Mouse (Mus musculus) spleen, postnatal 36 days (tissue): Measurements from ENCODE around the gene Lrrc23.
"Not testable (repeated sequence)": the region's sequence is repeated elsewhere in the genome, so short reads cannot be mapped to it uniquely, and the experiment has no call there.

ENCODE experiments used
- DNase-seq, 2 experiments: peaks; one replicate each; pipeline ENCODE4 v3.0.0; 2022; ENCODE audit warnings: low spot score in 2 of 2, mixed read lengths in 1 of 2

Gene Lrrc23

DNA sequence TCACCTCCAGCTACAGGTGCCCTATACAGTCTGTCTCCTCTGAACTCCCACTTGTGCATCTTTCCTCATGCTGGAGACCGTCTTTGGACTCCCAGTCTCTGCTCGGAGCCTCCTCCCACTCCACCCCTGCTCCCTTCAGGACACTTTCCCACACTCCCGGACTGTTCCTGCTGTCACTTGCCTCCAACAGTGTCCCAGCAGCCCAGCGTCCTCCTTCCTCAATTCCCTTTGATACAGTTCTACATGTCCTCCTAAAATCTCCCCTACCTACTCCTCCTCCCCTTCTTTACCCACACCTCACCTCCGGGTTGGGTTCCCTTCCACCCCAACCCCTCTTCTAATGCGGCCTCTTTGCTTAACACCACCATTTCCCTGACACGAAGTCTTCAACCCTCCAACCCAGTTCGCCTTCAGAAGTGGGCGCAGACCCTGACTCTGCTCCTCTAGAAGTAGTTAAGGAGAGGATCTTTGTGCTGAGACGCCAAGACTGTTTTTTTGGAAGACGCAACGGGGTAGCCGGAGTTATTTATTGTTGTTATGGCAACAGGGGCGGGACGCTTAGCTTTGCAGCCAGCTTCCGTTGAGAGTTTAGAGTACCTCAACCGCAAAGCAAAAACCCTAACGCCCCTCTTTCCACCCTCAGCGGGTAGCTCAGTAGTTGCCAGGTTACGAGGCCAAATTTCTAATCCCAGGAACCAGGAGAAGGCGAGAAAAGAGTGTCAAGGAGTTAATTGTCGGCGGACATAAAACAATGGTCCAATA lies at the start of gene Lrrc23:
Lrrc23 (minus strand) TSS at position 506 of the 762 bp plus-strand sequence.
- DNase-seq: peak; percentile 61 to 70

DNA sequence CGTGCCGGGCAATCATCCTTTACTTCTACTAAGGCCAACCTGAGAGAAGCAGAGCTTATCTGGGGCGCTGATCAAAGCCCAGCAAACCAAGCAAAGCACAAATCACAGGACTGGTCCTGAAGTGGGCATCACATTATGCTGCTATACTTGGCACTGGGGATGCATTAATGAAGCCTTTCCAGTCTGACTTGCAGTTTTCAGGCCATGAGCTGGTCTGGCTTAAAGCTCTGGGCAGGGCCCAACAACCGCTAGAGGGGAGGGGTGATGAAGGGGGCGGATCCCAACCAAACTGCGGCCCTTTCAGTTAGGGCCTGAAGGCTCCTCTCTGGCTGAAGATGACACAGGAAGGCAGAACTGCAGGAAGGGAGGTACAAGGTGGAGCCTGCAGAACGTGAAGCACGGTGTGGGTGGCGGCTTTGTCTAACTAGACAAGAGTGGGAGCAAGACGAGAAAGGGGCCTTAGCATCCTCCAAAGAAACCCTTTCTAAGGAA lies 48.6 kb upstream of the Lrrc23 start:
- peak; percentile 26 to 37 for DNase-seq

DNA sequence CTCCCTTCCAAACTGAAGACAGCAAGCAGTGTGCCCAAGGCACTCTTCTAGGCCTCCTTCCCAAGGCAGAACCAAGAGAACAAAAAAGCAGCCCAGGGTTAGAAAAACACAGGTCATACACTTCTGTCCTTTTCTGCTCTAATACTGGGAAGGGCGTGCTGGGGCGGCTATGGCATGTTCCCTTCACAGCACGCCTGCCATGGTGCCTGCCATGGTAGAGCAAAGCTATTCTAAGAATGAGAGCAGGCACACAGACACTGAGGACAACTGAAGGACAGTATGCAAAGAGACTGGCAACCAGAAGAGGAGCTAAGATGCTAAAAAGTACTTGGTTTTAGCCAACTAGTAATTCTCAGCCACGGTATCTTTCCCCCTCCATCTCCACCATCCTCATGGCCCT lies 42.5 kb upstream of the Lrrc23 start:
- DNase-seq: no peak

DNA sequence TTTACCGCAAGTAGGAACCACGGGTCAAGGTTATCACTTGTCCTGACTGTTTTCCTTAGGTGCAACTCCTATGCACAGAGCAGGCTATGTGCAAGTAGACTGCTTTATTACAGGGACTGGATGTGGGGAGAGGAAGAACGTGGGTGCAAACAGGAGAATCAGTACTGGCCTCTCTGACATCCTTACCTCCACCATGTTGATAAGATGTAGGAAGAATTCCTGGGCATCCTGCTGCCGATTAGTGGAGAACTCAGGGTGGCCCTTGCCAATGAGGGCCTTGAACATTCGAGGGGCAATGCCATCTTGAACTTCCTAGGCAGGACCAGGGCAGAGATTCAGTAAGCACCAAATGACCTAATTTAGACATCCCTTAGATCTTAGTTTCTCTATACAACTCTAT lies 41.4 kb upstream of the Lrrc23 start:
- no peak for DNase-seq

DNA sequence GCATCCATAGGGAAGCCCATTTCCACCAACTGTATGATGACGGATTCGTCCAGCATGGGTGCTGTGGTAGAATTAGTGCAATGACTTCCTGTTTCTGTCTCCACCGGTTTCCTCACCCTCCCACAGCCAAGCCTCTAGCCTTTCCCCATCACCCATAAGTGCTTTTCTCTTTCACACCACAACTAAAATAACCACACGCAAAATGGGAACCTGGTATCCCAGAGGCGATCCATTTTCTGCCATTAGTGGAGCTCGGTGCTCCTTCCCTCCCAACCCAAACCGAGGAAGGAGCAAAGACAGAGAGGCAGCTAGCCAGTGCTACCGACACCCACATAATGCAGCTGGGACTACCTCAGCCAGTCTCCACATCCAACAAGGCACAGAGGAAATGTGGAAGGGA lies 38.4 kb upstream of the Lrrc23 start:
- no peak for DNase-seq

DNA sequence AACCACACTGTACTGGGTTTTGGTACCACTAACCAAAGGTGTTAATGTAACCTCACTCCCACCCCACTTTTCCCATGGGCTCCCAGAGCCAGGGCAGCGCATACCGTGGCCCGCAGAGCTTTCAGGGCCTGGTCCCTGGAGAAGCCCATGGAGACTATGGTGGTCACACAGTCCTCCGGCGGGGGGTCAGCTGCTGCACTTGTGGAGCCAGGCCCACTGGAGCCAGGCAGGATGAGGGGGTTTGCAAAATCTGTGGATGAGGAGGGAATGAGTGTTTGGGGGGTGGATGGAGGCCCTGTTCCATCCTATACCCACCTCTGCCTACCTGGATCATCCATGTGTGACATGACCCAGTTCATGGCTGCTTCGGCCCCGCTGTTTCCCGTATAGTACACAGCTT lies 38.0 kb upstream of the Lrrc23 start:
- DNase-seq: no peak

DNA sequence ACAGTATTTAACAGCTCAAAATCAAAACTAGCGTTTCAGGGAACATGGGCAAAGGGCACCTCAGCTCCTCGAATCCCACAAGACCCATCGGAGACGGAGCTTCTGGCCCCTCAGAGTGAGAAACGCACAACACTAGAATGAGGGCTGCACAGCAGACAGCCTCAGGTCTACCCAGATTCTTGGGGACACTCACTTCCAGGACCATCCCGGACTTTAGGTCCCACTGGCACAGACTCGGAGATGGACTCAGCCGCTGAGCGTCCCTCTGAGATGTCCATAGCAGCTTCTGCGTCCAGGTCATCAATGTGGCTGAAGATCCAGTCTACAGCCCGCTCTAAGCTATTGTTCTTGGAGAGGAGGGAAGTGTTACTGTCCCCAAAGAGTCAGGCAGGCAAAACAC lies 37.6 kb upstream of the Lrrc23 start:
- DNase-seq: no peak

DNA sequence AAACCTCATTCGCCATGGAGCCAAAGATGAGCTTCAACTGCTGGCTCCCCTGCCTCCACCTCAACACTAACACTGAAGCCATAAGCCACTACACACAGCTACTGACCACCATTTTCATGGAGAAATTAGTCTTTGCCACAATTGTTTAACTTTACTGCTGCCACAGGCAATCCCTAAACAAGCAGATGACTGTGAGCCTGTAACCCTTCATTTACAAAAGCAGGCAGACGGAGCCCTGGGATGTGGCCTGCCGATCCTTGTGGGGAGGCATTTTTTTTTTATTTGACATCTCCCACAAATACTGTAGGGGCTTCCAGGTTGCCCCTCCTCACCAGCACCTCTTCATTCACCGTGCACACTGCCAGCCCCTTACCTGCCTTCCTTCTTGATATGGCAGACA lies 37.1 kb upstream of the Lrrc23 start:
- no peak for DNase-seq

DNA sequence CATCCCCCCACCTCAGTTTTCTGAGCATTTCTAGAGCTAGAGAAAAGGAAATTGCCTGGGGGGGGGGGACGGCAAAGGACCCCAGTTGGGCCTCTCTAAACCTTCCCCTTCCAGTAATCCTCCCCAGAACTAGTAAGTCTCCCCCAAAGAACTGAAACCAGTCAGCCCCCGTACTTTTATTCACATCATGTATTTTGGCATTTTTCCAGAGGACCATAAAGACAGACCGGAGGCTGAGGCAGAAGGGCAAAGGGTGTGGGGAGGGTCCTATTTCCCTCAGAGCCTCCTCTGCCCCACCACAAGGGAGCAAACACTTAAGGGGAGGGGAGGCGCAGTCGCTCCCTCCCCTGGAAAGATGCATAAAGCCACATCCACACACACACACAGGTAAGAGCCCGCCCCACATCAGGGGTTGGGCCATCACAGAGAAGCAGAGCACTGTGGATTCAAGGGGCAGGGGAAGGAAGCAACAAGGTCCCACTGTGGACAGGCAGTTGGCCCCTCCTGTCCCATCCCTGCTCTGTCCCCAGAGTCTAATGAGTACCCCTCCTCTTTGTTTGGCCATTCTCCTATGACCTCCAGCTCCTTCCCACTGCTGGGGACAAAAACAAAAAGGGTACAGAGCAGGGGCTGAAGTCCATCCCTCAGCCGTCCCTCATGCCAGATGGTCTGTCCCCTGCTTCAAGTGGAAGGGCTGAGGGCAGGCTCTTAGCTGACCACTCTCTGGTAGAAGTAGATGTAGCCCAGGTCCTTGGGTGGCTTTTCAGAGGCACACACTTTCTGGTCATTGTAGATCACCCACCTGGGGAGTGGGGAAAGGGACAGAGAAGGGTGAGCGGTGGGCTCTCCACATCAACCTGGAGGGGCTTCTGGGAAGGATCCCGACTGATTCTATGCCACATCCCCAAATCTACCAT lies 35.6 kb upstream of the Lrrc23 start:
- no peak for DNase-seq

DNA sequence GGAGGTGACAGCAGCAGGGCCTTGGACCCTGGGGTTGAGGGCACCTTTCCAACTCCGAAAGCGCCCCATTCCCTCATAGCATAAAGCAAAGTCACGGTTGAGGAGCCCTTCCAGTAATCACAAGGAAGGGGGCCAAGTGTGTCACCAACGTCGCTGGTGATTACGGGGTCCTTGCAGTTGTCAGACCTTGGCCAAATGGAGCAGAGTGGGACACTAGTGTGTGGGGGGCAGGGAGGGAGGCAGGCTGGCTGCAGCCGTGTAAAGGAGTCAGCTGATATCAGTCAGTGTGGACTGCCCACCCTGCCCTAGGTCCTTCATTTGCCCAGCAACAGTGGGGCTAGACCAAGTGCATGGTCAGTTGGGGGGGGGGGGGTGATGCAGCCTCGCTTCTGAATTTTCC lies 34.9 kb upstream of the Lrrc23 start:
- DNase-seq: no peak

DNA sequence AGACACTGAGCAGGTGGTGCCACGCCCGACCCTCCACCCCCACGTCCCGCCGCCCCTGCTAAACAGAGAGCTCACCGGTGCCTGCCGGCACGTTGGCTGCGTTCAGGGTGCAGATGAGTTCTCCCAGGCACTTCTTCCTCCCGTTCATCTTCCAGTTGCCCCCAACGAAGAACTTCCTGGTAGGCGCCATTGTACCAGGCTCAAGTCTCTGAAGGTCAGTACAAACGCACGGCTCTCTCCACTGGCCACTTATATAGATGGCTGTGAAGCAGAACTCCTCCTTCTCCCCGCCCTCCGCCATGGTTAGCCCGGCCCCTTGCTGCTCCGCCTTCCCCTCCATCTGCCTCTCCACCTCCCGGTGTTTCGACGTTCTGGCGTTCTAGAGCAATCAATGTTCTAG lies 34.4 kb upstream of the Lrrc23 start, which contains the start of gene Tpi1:
Tpi1 (minus strand) TSS at position 364 of the 400 bp plus-strand sequence.
- DNase-seq: peak; percentile 87 to 89

DNA sequence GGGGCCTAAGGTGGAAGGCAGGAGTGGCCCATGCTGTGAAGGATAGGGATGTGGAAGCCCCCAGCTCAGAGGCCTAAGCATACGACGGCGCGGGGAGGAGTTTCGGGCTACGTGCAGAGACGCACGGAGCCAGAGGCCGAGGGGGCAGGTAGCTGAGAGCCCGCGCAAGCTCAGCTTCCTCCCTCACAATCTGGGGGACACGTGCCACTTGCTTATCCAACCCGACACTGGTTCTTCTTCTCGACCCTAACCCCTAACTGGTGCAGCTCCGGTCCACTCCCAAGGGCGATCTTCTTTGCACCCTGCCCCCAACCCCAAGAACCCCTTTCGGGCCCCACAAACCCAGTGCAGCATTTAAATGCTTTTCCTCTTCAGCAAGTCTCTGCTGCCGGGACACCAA lies 34.0 kb upstream of the Lrrc23 start:
- peak; percentile 62 to 68 for DNase-seq

DNA sequence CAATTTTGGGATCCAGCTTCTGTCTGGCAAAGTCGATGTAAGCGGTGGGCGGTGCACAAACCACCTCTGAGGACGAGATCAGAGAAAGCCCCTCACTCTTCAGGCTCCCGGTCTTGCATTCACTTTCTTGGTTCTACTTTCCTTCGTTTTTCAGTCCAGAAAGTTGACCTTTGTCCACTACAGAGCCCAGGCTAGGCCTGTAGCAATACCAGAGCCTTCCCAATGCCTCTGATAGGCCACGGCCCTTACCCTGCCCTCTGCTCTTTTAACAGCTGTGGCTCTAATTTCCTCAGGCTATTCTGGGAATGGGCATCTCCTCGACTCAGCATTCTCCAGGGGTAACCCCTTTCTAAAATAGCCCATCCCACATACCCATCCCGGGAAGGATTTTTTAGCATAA lies 33.3 kb upstream of the Lrrc23 start:
- DNase-seq: no peak

DNA sequence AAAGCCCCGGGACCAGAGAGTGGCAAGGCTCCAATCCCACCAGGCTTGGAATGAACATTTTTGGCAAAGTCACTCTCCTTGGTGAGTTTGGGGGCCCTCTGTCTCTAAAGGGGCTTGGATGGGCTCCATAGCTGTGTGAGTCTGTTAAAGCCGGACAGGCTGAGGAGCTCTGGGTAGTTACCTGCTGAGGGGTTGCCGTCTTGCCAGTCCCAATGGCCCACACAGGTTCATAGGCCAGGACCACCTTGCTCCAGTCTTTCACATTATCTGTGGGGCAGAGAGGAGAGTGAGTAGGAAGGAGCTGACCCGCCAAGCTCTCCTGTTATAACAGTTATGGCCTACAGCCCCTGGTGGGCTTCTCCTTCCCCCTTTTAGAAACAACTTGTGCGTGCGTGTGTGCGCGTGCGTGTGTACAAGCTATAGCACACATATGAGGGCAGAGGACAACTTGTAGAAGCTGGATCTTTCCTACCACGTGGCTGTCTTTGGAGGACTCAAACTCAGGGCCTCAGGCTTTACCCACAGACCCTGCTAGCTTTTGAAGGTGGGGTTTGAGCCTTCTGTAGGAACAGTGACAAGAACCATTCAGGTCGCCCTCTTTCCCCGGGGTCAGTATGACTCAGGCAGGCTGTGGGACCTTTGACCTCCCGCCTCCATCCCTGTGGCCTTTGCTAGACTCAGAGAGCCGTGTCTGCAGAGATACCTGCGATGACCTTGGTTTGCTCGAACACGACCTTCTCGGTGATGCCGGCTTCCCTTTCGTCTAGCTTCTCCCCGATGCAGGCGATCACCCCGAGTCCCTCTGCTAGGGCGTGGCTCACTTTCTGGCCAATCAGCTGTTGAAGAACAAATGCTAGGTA lies 32.4 kb upstream of the Lrrc23 start:
- no peak for DNase-seq

DNA sequence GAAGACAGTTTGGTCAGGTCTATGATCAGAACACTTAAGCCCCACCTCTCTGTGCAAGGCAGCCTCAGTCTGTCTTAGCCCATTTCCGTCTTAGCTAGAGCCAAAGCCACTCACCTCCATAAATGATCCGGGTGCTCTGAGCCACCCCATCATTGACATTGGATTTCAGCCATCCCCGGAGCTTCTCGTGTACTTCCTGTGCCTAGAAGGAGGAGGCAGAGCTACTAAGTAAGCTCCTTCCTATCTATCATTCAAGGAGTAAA lies 31.8 kb upstream of the Lrrc23 start:
- DNase-seq: no peak

DNA sequence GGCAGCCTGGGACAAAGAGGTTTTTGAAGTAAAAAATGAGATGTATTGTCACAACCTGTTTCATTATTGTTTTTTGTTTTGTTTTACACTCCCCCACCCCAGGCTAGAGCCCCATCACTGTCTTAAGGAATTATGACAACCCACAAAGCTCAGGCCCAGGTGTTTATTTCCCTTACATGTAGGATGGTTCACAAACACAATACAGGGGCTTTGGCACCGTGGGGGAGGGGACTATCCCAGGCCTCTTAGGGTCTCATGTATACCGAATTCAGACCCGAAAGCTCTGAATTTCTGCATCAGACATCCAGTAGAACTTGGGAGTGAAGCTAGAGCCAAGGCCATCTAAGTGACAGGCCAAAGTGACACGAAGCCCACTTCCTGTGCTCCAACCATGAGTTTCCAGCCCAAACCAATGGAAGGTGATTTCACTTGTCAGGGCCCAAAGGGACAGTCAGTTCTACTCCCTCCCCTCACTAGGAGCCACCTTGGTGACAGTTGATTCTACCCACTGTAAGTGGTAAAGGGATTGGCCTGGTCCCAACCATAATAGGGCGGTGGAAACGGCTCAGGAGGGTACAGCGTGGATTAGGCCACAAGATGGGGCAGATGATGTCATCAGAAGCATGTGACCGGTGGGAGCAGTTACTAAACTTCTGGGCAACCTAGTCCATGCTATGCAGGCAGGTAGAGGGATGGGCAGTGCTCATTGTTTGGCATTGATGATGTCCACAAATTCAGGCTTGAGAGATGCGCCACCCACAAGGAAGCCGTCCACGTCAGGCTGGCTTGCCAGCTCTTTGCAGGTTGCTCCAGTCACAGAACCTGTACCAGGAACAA lies 31.3 kb upstream of the Lrrc23 start:
- not testable (repeated sequence) for DNase-seq

DNA sequence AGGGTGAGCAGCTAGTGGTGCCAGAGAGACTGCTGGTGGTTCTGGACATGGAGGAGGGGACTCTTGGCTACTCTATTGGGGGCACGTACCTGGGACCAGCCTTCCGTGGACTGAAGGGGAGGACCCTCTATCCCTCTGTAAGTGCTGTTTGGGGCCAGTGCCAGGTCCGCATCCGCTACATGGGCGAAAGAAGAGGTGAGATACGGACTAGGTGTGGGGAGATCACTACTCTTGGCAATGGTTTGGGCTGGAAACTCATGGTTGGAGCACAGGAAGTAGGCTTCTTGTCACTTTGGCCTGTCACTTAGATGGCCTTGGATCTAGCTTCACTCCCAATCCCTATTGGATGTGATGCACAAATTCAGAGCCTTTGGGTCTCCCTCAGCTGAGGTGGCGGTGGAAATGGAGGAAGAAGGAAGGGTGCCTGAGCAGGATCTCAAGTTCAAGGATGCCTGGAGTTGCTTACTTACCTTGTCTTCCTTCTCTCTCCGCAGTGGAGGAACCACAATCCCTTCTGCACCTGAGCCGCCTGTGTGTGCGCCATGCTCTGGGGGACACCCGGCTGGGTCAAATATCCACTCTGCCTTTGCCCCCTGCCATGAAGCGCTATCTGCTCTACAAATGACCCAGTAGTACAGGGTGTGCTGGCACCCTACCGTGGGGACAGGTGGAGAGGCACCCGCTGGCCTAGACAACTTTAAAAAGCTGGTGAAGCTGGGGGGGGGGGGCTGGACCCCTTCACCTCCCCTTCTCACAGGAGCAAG lies 30.4 kb upstream of the Lrrc23 start:
- DNase-seq: no peak

DNA sequence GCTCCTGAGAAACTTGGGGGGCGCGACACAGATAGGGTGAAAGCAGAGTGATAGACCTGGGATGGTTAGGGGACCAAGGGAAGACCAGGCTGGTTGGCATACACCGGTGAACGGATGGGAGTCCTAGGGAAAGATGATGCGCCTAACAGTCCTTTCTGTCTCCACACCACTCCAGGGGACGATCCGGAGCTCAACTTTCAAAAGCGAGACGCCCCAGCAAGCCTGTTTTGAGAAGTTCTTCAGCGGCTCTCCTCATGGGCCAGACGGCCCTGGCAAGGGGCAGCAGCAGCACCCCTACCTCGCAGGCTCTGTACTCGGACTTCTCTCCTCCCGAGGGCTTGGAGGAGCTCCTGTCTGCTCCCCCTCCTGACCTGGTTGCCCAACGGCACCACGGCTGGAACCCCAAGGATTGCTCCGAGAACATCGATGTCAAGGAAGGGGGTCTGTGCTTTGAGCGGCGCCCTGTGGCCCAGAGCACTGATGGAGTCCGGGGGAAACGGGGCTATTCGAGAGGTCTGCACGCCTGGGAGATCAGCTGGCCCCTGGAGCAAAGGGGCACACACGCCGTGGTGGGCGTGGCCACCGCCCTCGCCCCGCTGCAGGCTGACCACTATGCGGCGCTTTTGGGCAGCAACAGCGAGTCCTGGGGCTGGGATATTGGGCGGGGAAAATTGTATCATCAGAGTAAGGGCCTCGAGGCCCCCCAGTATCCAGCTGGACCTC lies 29.7 kb upstream of the Lrrc23 start:
- DNase-seq: peak; percentile 73 to 81

DNA sequence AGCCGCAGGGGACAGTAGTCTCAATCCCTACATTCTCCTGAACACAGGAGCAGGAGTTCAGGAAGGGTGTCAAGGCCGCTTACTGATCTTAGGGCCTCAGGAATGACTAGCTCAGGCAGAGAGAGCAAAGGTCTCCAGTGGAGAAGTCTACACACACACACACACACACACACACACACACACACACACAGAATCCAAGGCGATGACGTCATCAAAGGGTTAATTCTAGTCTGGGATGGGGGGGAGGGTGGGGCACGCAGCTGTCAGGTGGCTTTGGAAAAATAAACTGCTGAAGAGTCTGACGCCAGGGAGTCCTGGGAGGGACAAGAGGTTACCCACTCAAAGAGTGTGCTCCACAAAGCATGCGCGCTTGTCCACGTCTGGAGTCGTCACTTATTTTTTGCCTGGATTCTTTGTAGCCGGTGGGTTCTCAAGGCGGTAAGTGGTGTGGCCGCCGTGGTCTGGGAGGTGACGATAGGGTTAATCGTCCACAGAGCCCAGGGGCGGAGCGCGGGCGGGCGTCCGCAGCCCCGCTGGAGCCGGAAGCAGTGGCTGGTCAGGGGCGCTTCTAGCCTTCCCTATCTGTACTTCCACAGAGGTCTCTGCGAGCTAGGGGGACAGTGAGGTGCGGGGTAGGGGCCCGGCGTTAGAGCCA lies 29.0 kb upstream of the Lrrc23 start, which contains the start of gene Spsb2:
Spsb2 (plus strand) TSS at position 304 of the 655 bp plus-strand sequence.
- peak; percentile 60 to 70 for DNase-seq
